Mouse (Mus musculus) kidney, embryonic 16.5 days (tissue): ENCODE data around the gene Cenpk. TPM values are rescaled to one million over a fixed set of nuclear protein-coding genes. Genes with fewer than 3 reads are reported as not detected.

Experiments
- ATAC-seq: fragments of 200-750 bp; cut with Nextera tagmentation; 2 replicates; pipeline ENCODE4 v1.8.0; 2017; ENCODE audit warnings: moderate TSS enrichment; ENCODE audit not compliant: low FRiP score, low TSS enrichment
- H3K27ac ChIP-seq: fragments of 300-500 bp; sonication (generic); 2 replicates; pipeline ENCODE4 v1.5.1; 2014; ENCODE audit warnings: low read length
- H3K27me3 ChIP-seq: fragments of 300-500 bp; sonication (generic); 2 replicates; pipeline ENCODE4 v1.6.1; 2014; ENCODE audit warnings: low read length, control low read depth, mixed read lengths; ENCODE audit not compliant: insufficient read depth
- H3K36me3 ChIP-seq: fragments of 300-500 bp; sonication (generic); 2 replicates; pipeline ENCODE4 v1.6.1; 2014; ENCODE audit warnings: low read length, control low read depth, mixed read lengths; ENCODE audit not compliant: insufficient read depth
- H3K4me1 ChIP-seq: fragments of 300-500 bp; sonication (generic); 2 replicates; pipeline ENCODE4 v1.6.1; 2014; ENCODE audit warnings: low read length, control low read depth, mixed read lengths; ENCODE audit not compliant: insufficient read depth
- H3K4me2 ChIP-seq: fragments of 300-500 bp; sonication (generic); replicated peaks from 2 replicates; pipeline ENCODE4 v1.6.1; 2014; ENCODE audit warnings: low read depth, low read length
- H3K4me3 ChIP-seq: fragments of 300-500 bp; sonication (generic); 2 replicates; pipeline ENCODE4 v1.5.1; 2014; ENCODE audit warnings: mild to moderate bottlenecking, low read length
- H3K9ac ChIP-seq: fragments of 300-500 bp; sonication (generic); replicated peaks from 2 replicates; pipeline ENCODE4 v1.6.1; 2014; ENCODE audit warnings: low read length
- H3K9me3 ChIP-seq: fragments of 300-500 bp; sonication (generic); 2 replicates; pipeline ENCODE4 v1.6.1; 2016; ENCODE audit warnings: low read length, control low read depth
- WGBS: fragments of 180-500 bp; shearing (Covaris S2); extraction: QIAGEN DNeasy Blood & Tissue Kit; methylation state at CpG from one replicate; pipeline ENCODE4 v1.1.7; 2014; 5-methylcytosine and 5-hydroxymethylcytosine counted together
- polyA plus RNA-seq: library from polyadenylated mRNA; unstranded; fragments of >200 nt; fragmentation: Nextera tagmentation; extraction: Ambion mirVana; gene quantifications from 2 replicates; pipeline ENCODE4 v1.2.1, GENCODE M21; 2015

Cenpk gene
- polyA plus RNA-seq, 1 experiment from 2014 or later = 58.6 TPM

DNA sequence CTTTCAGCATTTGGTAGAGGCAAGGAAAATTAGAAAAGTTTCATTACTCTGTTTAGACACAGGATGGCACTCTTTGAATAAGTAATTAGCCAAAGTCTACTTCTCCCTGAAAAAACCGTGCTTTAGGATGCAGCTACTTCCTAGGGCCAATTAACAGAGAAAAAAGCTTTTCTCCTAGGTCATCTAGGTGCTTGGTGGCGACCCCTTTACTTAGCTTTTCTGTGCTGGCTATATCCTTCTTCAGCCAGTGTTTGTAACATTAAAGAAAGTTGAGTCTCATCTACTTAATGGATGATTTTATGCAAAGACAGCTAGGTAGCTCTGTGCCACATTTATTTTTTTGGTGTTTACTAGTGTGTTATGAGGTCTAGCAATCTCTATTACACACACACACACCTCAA, 56.6 kb downstream of the Cenpk start:
- ATAC-seq = no peak
- H3K9ac ChIP-seq = no peak overlapping the region
- H3K9me3 ChIP-seq = no peaks in the 10 kb centered on the region
- peak overlapping the region; percentile 80; the same call in 1 of the 2 replicates for H3K4me2 ChIP-seq
- H3K27me3 ChIP-seq = no peaks in the 10 kb centered on the region
- peak overlapping the region; percentile 83 for H3K27ac ChIP-seq
- WGBS = 4% methylated on average over 2 of the region's 2 CpGs
- H3K4me3 ChIP-seq = no peak overlapping the region
- H3K36me3 ChIP-seq = no peaks in the 10 kb centered on the region
- H3K4me1 ChIP-seq = peaks cover 6% of the 10 kb centered on the region

DNA sequence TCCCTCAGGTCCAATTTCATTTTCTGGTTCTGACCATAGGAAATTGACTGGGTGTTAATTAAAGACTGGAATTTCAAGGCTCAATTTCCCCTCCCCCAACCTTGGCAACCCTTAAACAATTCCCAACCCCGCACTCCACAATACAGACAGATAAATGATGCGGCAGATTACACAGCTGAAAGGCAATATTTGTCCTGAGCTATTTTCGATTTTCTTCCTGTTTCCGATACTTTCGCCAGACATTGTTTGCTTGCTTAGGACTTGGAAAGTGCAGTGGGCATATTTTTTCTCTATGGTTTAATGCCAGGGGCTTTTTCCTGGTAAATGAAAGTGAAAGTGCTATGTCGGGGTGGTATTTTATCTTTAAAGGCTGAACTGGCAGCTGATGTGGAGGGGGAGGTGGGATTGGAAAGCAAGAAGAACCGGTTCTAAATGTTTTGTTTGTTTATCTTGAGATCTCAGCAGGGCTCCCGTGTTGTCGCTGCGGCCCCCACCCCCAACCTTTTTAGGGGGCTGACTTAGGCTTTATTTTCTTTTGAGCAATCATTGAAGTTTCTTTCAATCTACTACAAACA, 57.4 kb downstream of the Cenpk start:
- Histone ChIP-seq H3K27me3 (no peaks in the 10 kb centered on the region), H3K4me1 (peaks cover 6% of the 10 kb centered on the region), H3K36me3 (no peaks in the 10 kb centered on the region), H3K9me3 (no peaks in the 10 kb centered on the region), H3K27ac (peak overlapping the region; percentile 83), H3K4me2 (peak overlapping the region; percentile 80), H3K4me3 (peak overlapping the region; percentile 58), H3K9ac (peak overlapping the region; percentile 61)
- WGBS = 1% methylated on average over 10 of the region's 10 CpGs
- ATAC-seq = no peak

DNA sequence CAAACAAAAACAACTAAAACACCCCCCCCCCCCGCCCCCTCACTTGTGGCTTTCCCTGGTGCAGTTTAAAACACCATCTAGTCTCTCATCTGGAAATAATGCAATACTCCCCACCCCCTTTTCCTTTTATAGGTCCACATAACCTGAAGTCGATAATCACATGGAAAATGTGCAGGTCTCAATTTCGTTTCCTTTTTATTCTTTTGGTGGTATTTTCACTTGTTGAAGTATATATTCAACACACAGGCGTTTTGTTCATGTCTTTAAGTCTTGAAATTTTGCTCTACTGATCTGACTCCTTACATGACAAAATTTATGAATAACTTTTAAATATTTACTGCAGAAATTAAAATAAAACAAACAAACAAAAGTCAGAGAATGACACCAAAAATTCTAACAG, 57.9 kb downstream of the Cenpk start:
- no peak for ATAC-seq
- no peaks in the 10 kb centered on the region for H3K36me3 ChIP-seq
- peak overlapping the region; percentile 83 for H3K27ac ChIP-seq
- H3K4me3 ChIP-seq = peak overlapping the region; percentile 58
- H3K4me1 ChIP-seq = peaks cover 6% of the 10 kb centered on the region
- peak overlapping the region; percentile 61 for H3K9ac ChIP-seq
- 1% methylated on average over 4 of the region's 4 CpGs for WGBS
- peak overlapping the region; percentile 80 for H3K4me2 ChIP-seq
- no peaks in the 10 kb centered on the region for H3K27me3 ChIP-seq
- H3K9me3 ChIP-seq = no peaks in the 10 kb centered on the region

DNA sequence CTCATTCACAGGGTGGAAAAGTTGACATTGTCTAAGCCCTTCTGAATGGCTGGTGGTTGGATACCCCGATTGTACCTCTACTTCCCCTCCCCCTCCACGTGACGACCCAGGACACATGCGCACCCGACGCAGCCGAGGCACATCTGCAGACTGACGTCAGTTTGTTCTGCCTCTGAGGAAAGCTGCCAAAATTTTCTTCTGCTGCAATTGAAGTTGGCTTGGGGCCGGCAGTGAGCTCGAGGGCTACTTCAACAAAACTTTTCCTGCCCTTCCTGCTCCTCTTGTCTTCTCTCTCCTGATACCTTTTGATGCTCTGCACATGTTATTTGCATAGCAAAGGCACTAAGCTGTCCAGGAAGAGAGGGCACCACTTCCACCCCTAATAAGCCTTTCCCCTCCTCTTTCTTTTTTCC, 58.5 kb downstream of the Cenpk start:
- Histone ChIP-seq H3K9me3 (no peaks in the 10 kb centered on the region), H3K4me3 (peak overlapping the region; percentile 58)

DNA sequence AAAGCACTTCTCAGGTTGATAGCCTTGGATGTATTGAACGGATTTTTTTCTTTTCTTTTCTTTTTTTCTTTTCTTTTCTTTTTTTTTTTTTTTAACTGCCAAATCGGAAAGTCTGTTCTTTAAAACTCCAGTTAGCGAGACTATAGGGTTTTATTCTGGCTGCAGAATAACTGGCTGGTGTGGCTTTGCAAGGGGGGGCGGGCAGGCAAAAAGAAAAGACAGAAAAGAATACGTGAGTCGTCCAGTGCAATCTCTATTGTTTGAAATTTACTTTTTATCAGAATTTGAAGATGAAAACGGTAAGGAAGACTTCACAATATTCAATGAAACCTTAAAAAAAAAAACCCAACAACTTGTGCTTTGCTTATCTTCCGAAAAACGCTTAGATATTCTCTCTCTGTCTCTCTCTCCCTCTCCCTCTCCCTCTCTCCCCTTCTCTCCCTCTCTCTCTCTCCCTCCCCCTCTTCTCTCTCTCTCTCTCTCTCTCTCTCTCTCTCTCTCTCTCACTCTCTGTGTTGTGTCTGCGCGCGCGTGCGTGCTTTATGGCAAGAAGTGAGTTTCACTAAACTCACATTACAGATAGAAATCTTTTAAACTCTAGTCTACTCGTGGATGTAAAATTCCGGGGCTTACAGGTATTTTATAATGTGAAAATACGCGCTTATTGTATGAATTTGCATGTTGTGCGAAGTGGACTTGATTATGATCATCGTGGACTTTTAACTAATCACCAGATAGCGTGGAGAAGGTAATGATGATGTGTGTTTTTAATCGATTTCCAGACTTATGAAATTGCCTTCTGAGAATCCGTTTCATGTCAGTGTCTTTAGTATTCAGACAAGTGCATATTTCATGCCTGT, 59.2 kb downstream of the Cenpk start, which contains the start of gene Adamts6:
Gene Adamts6, plus strand, starts transcription at position 470 of the 860 bp plus-strand sequence.
- Histone ChIP-seq H3K27ac (peak within 1 kb of the TSS; percentile 82), H3K27me3 (no peaks in the 10 kb centered on the region), H3K4me3 (peak within 1 kb of the TSS; percentile 58), H3K9me3 (no peaks in the 10 kb centered on the region), H3K9ac (peak within 1 kb of the TSS; percentile 57), H3K36me3 (no peaks in the 10 kb centered on the region), H3K4me1 (peaks cover 6% of the 10 kb centered on the region), H3K4me2 (peak within 1 kb of the TSS; percentile 80)
- 1% methylated on average over 23 of the region's 23 CpGs for WGBS
- ATAC-seq = no peak

More for the DNA sequence above, 58.5 kb downstream of the Cenpk start:
- ATAC-seq = peak; percentile 93
- 0% methylated on average over 10 of the region's 10 CpGs for whole genome bisulfite sequencing
- H3K9ac ChIP-seq = peak overlapping the region; percentile 57
- no peaks in the 10 kb centered on the region for H3K27me3 ChIP-seq
- no peaks in the 10 kb centered on the region for H3K36me3 ChIP-seq
- H3K27ac ChIP-seq = peak overlapping the region; percentile 82
- peak overlapping the region; percentile 80 for H3K4me2 ChIP-seq
- peaks cover 6% of the 10 kb centered on the region for H3K4me1 ChIP-seq

DNA sequence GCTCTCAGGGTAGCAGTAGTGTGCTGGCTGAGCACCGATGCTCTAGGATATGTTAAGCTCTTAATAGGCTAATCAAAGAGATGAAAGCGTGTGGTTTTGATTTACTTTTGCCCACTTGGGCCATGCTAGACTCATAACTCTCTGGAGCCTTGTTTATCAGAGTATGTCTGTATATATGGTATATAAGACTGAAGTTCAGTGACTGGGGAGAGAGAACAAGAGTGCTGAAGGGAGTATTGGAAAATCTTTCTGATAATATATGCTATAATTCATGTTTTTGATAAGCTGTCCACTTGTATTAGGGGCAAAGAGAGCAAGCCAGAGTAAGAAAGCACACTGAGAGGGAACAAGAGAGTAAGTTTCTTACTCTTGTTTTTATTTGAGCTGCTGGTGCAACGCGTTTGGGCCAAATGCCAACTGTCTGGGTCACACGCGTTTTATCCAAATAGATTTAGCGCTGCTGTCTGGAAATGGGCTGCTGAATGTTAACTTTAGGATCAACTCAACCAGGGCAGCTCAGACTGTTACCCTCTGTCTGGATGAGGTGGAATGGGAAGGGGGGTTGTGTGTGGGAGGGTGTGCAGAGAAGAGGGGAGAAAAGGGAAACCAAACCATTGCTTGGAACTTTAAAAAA, 59.9 kb downstream of the Cenpk start:
- Histone ChIP-seq H3K4me3 (peak overlapping the region; percentile 58), H3K36me3 (no peaks in the 10 kb centered on the region), H3K27ac (peak overlapping the region; percentile 82), H3K4me1 (peaks cover 6% of the 10 kb centered on the region), H3K4me2 (peak overlapping the region; percentile 80), H3K9me3 (no peaks in the 10 kb centered on the region), H3K27me3 (no peaks in the 10 kb centered on the region), H3K9ac (peak overlapping the region; percentile 57)
- WGBS = 1% methylated on average over 7 of the region's 7 CpGs
- ATAC-seq = peak; percentile 50; the same call in 1 of the 2 replicates

DNA sequence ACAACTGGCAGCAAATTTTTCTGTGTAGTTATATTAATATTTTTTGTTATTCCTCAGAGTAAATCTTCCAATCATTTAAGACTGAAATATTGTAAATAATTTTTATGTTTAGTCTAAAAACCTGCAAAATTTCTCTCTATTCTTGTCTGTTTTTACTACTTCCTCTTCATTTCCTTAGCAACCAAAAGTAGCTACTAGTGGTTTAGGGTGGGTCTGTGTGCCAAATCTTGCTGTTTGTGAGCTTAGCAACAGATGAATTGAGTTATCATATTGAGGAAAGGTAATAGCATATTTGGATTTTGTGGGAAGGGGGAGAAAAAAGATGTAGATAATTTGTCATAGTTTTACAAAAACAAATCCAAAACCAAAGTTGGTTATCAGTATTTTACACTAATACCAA, 60.8 kb downstream of the Cenpk start:
- no peaks in the 10 kb centered on the region for H3K36me3 ChIP-seq
- no peak overlapping the region for H3K9ac ChIP-seq
- no peak overlapping the region for H3K4me3 ChIP-seq
- H3K9me3 ChIP-seq = no peaks in the 10 kb centered on the region
- no peak overlapping the region for H3K27ac ChIP-seq
- no peak for ATAC-seq
- H3K27me3 ChIP-seq = no peaks in the 10 kb centered on the region
- H3K4me1 ChIP-seq = peaks cover 6% of the 10 kb centered on the region
- peak overlapping the region; percentile 26 for H3K4me2 ChIP-seq

DNA sequence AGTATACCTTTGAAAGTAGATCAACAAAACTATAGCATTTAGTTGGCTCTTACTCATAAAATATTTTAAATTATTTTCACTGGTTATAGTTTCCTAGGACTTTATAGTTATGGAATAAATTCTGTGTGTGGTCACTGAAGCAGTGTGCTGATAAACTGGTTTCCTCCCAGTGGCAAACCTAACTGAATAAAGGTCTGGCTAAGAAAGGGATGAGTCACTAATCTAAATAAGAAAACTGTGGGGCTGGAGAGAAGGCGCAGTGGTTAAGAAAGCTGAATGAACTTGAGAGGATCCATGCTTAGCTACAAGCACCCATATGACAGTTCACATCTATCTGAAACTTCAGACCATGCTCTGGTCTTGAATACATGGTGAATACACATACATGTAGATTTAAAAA, 67.1 kb downstream of the Cenpk start:
- WGBS = 93% methylated on average over 1 of the region's 1 CpGs
- H3K27me3 ChIP-seq = no peaks in the 10 kb centered on the region
- H3K4me1 ChIP-seq = no peaks in the 10 kb centered on the region
- H3K4me3 ChIP-seq = no peak overlapping the region
- no peak overlapping the region for H3K9ac ChIP-seq
- ATAC-seq = no peak
- no peak overlapping the region for H3K4me2 ChIP-seq
- no peaks in the 10 kb centered on the region for H3K9me3 ChIP-seq
- no peaks in the 10 kb centered on the region for H3K36me3 ChIP-seq
- H3K27ac ChIP-seq = no peak overlapping the region
